Mouse (Mus musculus) brain, embryonic 14.5 days (tissue): ENCODE measurements at regions not wholly inside any gene's neighbourhood (a gene's known extent, or its start where the extent isn't known, plus 50 kb on each side); places are given as distances from the start of the nearest gene placed in this dataset.
"Not testable (repeated sequence)": the region's sequence is repeated elsewhere in the genome, so short reads cannot be mapped to it uniquely, and the experiment has no call there.

Source experiments
- DNase-seq: peaks from one replicate; pipeline ENCODE4 v3.0.0-alpha.2; 2011; ENCODE audit warnings: low read depth
- CTCF ChIP-seq: fragments of 200-500 bp; IDR thresholded peaks from 2 replicates; pipeline ENCODE4 v1.5.1; 2012; ENCODE audit warnings: inconsistent platforms, mild to moderate bottlenecking, moderate library complexity, borderline replicate concordance; ENCODE audit not compliant: insufficient read depth, insufficient read length; ENCODE audit errors: extremely low read depth
- POLR2A ChIP-seq: fragments of 200-500 bp; IDR thresholded peaks from 2 replicates; pipeline ENCODE4 v1.6.1; 2012; ENCODE audit warnings: mild to moderate bottlenecking, inconsistent platforms, borderline replicate concordance; ENCODE audit not compliant: poor library complexity, insufficient read depth, insufficient read length, severe bottlenecking; ENCODE audit errors: extremely low read depth

GRCm38 (mm10) chr16:50010532-50010971, 210.2 kb downstream of the Cd47 start:
- TF ChIP-seq POLR2A: no peak
- no peak for TF ChIP-seq CTCF
- peak; percentile 30 for DNase-seq

GRCm38 (mm10) chr16:50023885-50024284, 223.6 kb downstream of the Cd47 start:
- TF ChIP-seq POLR2A (no peak), CTCF (no peak)
- DNase-seq: no peak

GRCm38 (mm10) chr16:50026100-50026884, 226.0 kb downstream of the Cd47 start:
- TF ChIP-seq POLR2A (no peak), CTCF (no peak)
- DNase-seq: peak; percentile 59

GRCm38 (mm10) chr16:50027189-50027588, 226.9 kb downstream of the Cd47 start:
- TF ChIP-seq CTCF: no peak
- no peak for TF ChIP-seq POLR2A
- DNase-seq: peak; percentile 51

- no peak for TF ChIP-seq CTCF
- no peak for TF ChIP-seq POLR2A
- no peak for DNase-seq
Measured at GRCm38 (mm10) chr16:50029711-50030110, 229.4 kb downstream of the Cd47 start.

GRCm38 (mm10) chr16:50030355-50030754, 230.0 kb downstream of the Cd47 start:
- DNase-seq: not testable (repeated sequence)

GRCm38 (mm10) chr16:50030905-50031369, 230.6 kb downstream of the Cd47 start:
- TF ChIP-seq CTCF (no peak), POLR2A (no peak)
- DNase-seq: no peak

- no peak for DNase-seq
- TF ChIP-seq POLR2A: no peak
- no peak for TF ChIP-seq CTCF
Measured at GRCm38 (mm10) chr16:50032798-50033197, 232.5 kb downstream of the Cd47 start.

GRCm38 (mm10) chr16:50036296-50036734, 236.0 kb downstream of the Cd47 start:
- peak; percentile 55 for DNase-seq
- TF ChIP-seq POLR2A (no peak), CTCF (peak; percentile 13; the same call in 1 of the 2 replicates)

GRCm38 (mm10) chr16:50044103-50044502, 243.8 kb downstream of the Cd47 start:
- DNase-seq: peak; percentile 16
- TF ChIP-seq CTCF (no peak), POLR2A (no peak)

GRCm38 (mm10) chr16:50045552-50046547, 245.5 kb downstream of the Cd47 start:
- DNase-seq: peak; percentile 84

More at GRCm38 (mm10) chr16:50045552-50046547, 245.5 kb downstream of the Cd47 start:
- TF ChIP-seq POLR2A (no peak), CTCF (peak; percentile 82)
